Mouse (Mus musculus) liver, adult 2 months (tissue): Measurements from ENCODE around the gene Cwh43.

Source experiments
- CTCF ChIP-seq: fragments of 200-500 bp; IDR thresholded peaks from 2 replicates; pipeline ENCODE4 v1.5.1; 2011; ENCODE audit warnings: low read depth, low read length, control low read depth
- POLR2A ChIP-seq: fragments of 200-500 bp; IDR thresholded peaks from 2 replicates; pipeline ENCODE4 v1.6.1; 2011; ENCODE audit warnings: low read length, control low read depth; ENCODE audit not compliant: insufficient read depth; ENCODE audit errors: extremely low read depth

DNA sequence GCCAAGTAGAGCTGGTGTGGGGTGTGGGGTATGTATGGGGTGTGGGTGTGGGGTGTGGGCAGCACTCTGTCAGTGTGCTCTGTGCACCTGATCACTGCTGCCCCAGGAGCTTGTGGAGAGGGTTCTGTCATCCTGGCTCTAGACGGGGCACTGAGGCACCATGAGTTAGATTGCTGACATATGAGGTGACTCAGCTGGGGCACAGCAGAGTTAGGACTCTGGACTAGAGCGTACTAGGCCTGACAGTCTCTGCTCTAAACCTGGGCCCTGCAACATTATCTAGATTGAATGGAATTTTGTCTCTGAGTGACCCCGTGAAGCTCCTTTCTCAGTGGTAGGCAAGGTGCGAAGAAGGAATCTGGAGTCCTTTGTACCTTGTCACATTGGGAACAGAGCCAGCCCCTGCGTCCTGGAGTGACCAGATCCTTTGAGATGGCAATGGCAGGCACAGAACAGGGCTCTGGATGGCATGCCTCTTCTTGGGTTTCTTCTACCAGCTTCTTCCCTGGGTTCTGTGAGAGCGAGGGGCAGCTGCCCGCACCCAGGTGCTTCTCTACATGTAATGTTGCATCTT lies 95.1 kb downstream of the Cwh43 start:
- TF ChIP-seq POLR2A (no peak), CTCF (no peak)
